ENCODE assay signal across 8 mouse cellular contexts in the genomic region with DNA sequence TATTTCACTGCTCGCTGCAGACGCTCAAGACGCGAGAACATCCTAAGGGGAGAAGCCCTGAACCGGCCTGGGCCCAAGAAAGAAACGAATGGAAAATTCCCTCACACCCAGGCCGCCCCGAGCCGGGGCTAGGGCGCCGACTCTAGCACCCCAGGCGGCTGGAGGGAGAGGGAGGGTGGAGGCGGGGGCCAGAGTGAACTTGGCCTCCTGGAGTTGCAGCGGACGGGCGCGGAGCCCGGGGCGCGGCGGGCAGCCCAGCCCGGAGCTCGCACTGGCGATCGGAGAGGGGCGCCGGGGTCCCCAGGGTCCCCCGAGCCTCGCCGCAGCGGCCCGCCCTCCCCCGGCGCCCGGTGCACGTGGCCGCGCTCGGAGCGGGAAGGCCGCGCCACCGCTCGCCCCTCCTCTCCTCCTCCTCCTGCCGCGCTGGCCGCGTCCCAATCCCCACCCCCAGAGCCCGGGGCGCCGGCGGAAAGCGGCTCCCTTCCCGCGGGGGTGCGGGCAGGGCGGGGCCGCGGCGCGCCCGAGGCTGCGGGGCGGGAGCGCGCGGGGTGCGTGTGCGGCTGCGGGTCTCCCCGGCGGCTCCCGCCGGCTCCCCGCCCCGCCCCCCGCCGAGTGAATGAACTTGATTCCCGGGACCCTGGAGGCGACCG.
DNase-seq lines count a peak whose midpoint lies in the region; ATAC-seq and TF ChIP-seq lines count a peak whose summit lies in the region.

No protein-coding gene starts in this region.

- peak overlapping the region; percentile 86 for H3K4me2 ChIP-seq in midbrain, embryonic 11.5 days

- peak overlapping the region; percentile 95 for H3K4me3 ChIP-seq in embryonic facial prominence, embryonic 10.5 days
- H3K4me3 ChIP-seq in midbrain, embryonic 11.5 days (ENCODE audit: low read depth, low read length), result peak overlapping the region; percentile 85
- peak overlapping the region; percentile 95 for H3K4me3 ChIP-seq in small intestine, adult 2 months (ENCODE audit: low read depth, low read length)

- H3K4me1 ChIP-seq in embryonic facial prominence, embryonic 10.5 days, result peaks cover 54% of the 10 kb centered on the region
- peaks cover 43% of the 10 kb centered on the region for H3K4me1 ChIP-seq in midbrain, embryonic 11.5 days (ENCODE audit: control insufficient read depth, insufficient read depth, low read length)
- peaks cover 9% of the 10 kb centered on the region for H3K4me1 ChIP-seq in small intestine, adult 2 months (ENCODE audit: control insufficient read depth, insufficient read depth, insufficient read length, low read length)

- peak; percentile 98 for DNase-seq in adrenal gland, postnatal 25 days
- peak; percentile 89 for DNase-seq in embryonic facial prominence, embryonic 10.5 days (ENCODE audit: low spot score)
- peak; percentile 99 for DNase-seq in heart, adult 11 months
- DNase-seq in kidney, adult 11 months, result peak; percentile 87
- DNase-seq in left cerebral cortex, postnatal 4 days, result peak; percentile 93
- peak; percentile 96 for DNase-seq in midbrain, embryonic 11.5 days (ENCODE audit: low spot score, missing footprints)
- no peak for DNase-seq in thymus, postnatal 0 days (ENCODE audit: low spot score)

- no peak for TF ChIP-seq CTCF in small intestine, adult 2 months (IDR thresholded peaks at IDR 0.05; ENCODE audit: extremely low read depth, insufficient read length, insufficient replicate concordance, low read depth, low read length)

- under 1% methylated on average over 79 of the region's 81 CpGs for WGBS in embryonic facial prominence, embryonic 10.5 days
- WGBS in midbrain, embryonic 11.5 days, result 0% methylated on average over 37 of the region's 81 CpGs
- 1% methylated on average over 61 of the region's 81 CpGs for WGBS in small intestine, adult 2 months

- H3K9me3 ChIP-seq in embryonic facial prominence, embryonic 10.5 days, result no peaks in the 10 kb centered on the region
- H3K9me3 ChIP-seq in midbrain, embryonic 11.5 days (ENCODE audit: control insufficient read depth, low read length), result no peaks in the 10 kb centered on the region

- H3K9ac ChIP-seq in midbrain, embryonic 11.5 days (ENCODE audit: low read length), result peak overlapping the region; percentile 96

- H3K36me3 ChIP-seq in embryonic facial prominence, embryonic 10.5 days (replicated peaks), result no peaks in the 10 kb centered on the region
- no peaks in the 10 kb centered on the region for H3K36me3 ChIP-seq in midbrain, embryonic 11.5 days (ENCODE audit: control insufficient read depth, insufficient read depth, low read length)
- no peaks in the 10 kb centered on the region for H3K36me3 ChIP-seq in small intestine, adult 2 months (ENCODE audit: control insufficient read depth, insufficient read depth, low read length)

- TF ChIP-seq POLR2A in small intestine, adult 2 months (IDR thresholded peaks at IDR 0.05; ENCODE audit: low read depth, low read length), result no peak

- intact Hi-C loops in left cerebral cortex, postnatal 4 days (cut with DNase I), result loop anchor here (10.0 kb wide), 2 partner anchors 109 to 201 kb away; no protein-coding TSS in a partner anchor

- H3K27ac ChIP-seq in embryonic facial prominence, embryonic 10.5 days (replicated peaks), result peak overlapping the region; percentile 99
- H3K27ac ChIP-seq in midbrain, embryonic 11.5 days (ENCODE audit: low read depth, low read length), result peak overlapping the region; percentile 98
- H3K27ac ChIP-seq in small intestine, adult 2 months (ENCODE audit: insufficient read depth, low read depth, low read length), result peak overlapping the region; percentile 93

- peaks cover 29% of the 10 kb centered on the region for H3K27me3 ChIP-seq in embryonic facial prominence, embryonic 10.5 days (replicated peaks; ENCODE audit: low read depth, poor library complexity, severe bottlenecking)
- H3K27me3 ChIP-seq in midbrain, embryonic 11.5 days (ENCODE audit: control insufficient read depth, insufficient read depth, low read length), result no peaks in the 10 kb centered on the region
- H3K27me3 ChIP-seq in small intestine, adult 2 months (ENCODE audit: control insufficient read depth, insufficient read depth, low read length), result no peaks in the 10 kb centered on the region

- peak; percentile 80 for ATAC-seq in midbrain, embryonic 11.5 days (ENCODE audit: low FRiP score)
